Mouse (Mus musculus): ENCODE data around the gene Capns1.

GRCm38 (mm10) chr7:30193581-30194100 is 5.0 kb downstream of the Capns1 start:
- TF ChIP-seq CTCF (IDR thresholded peaks at IDR 0.05; ENCODE audit: low read depth) = no peak
- no peak for TF ChIP-seq EP300 (optimal IDR thresholded peaks at IDR 0.05)

All from stomach, postnatal 0 days (tissue).